Mouse (Mus musculus): ENCODE results near the gene Pafah1b1.

Pafah1b1 gene

GRCm38 (mm10) chr11:74724235-74724791, at the start of gene Pafah1b1:
Pafah1b1 (minus strand) TSS chr11:74724670.
- peak; percentile 97 for DNase-seq (ENCODE audit: low spot score in 2 of 2)

GRCm38 (mm10) chr11:74772386-74772785, 47.9 kb upstream of the Pafah1b1 start:
- no peak for DNase-seq (ENCODE audit: low spot score in 2 of 2)

- DNase-seq (ENCODE audit: low spot score in 2 of 2) = no peak
Measured at GRCm38 (mm10) chr11:74771650-74772049, 47.2 kb upstream of the Pafah1b1 start.

- no peak for DNase-seq (ENCODE audit: low spot score in 2 of 2)
Measured at GRCm38 (mm10) chr11:74771234-74771633, 46.8 kb upstream of the Pafah1b1 start.

GRCm38 (mm10) chr11:74770595-74771207, 46.2 kb upstream of the Pafah1b1 start, which contains the start of gene Mettl16:
Mettl16 (plus strand) TSS chr11:74770830.
- DNase-seq (ENCODE audit: low spot score in 2 of 2) = peak; percentile 90 to 93

- no peak for DNase-seq (ENCODE audit: low spot score in 2 of 2)
Measured at GRCm38 (mm10) chr11:74770037-74770436, 45.6 kb upstream of the Pafah1b1 start.

GRCm38 (mm10) chr11:74768045-74768444, 43.6 kb upstream of the Pafah1b1 start:
- DNase-seq (ENCODE audit: low spot score in 2 of 2) = no peak

GRCm38 (mm10) chr11:74767469-74767868, 43.0 kb upstream of the Pafah1b1 start:
- no peak for DNase-seq (ENCODE audit: low spot score in 2 of 2)

- DNase-seq (ENCODE audit: low spot score in 2 of 2) = no peak
Measured at GRCm38 (mm10) chr11:74763960-74764625, 39.6 kb upstream of the Pafah1b1 start.

GRCm38 (mm10) chr11:74761011-74761705, 36.7 kb upstream of the Pafah1b1 start:
- DNase-seq (ENCODE audit: low spot score in 2 of 2) = no peak

GRCm38 (mm10) chr11:74756631-74757030, 32.2 kb upstream of the Pafah1b1 start:
- DNase-seq (ENCODE audit: low spot score in 2 of 2) = no peak

GRCm38 (mm10) chr11:74751352-74752066, 27.0 kb upstream of the Pafah1b1 start:
- no peak for DNase-seq (ENCODE audit: low spot score in 2 of 2)

GRCm38 (mm10) chr11:74750662-74751351, 26.3 kb upstream of the Pafah1b1 start:
- no peak for DNase-seq (ENCODE audit: low spot score in 2 of 2)

- DNase-seq (ENCODE audit: low spot score in 2 of 2) = no peak
Measured at GRCm38 (mm10) chr11:74749241-74749640, 24.8 kb upstream of the Pafah1b1 start.

GRCm38 (mm10) chr11:74748022-74748421, 23.6 kb upstream of the Pafah1b1 start:
- DNase-seq (ENCODE audit: low spot score in 2 of 2) = no peak

GRCm38 (mm10) chr11:74737861-74738260, 13.4 kb upstream of the Pafah1b1 start:
- DNase-seq (ENCODE audit: low spot score in 2 of 2) = no peak

- DNase-seq (ENCODE audit: low spot score in 2 of 2) = no peak
Measured at GRCm38 (mm10) chr11:74734917-74735316, 10.4 kb upstream of the Pafah1b1 start.

- DNase-seq (ENCODE audit: low spot score in 2 of 2) = no peak
Measured at GRCm38 (mm10) chr11:74725181-74725580, 711 bp upstream of the Pafah1b1 start.

GRCm38 (mm10) chr11:74723357-74724234, 874 bp downstream of the Pafah1b1 start:
- peak; percentile 77 to 87 for DNase-seq (ENCODE audit: low spot score in 2 of 2)

- DNase-seq (ENCODE audit: low spot score in 2 of 2) = no peak
Measured at GRCm38 (mm10) chr11:74721971-74722370, 2.5 kb downstream of the Pafah1b1 start.
